Mouse (Mus musculus) liver, postnatal 0 days (tissue): Measurements from ENCODE around the gene Kcnj10. TPM values are rescaled to one million over a fixed set of nuclear protein-coding genes. Genes with fewer than 3 reads are reported as not detected.

Experiments used
- ATAC-seq: fragments of 200-750 bp; cut with Nextera tagmentation; 2 replicates; pipeline ENCODE4 v1.8.0; 2017; ENCODE audit warnings: mild to moderate bottlenecking, moderate library complexity
- DNase-seq: peaks from one replicate; pipeline ENCODE4 v3.0.0-alpha.2; 2016
- H3K27ac ChIP-seq: fragments of 300-500 bp; sonication (generic); 2 replicates; pipeline ENCODE4 v1.5.1; 2014; ENCODE audit warnings: antibody characterized with exemption, moderate library complexity, mild to moderate bottlenecking, low read depth
- H3K27me3 ChIP-seq: fragments of 300-500 bp; sonication (generic); 2 replicates; pipeline ENCODE4 v1.6.1; 2014; ENCODE audit warnings: low read length, control low read depth, mixed read lengths; ENCODE audit not compliant: insufficient read depth
- H3K36me3 ChIP-seq: fragments of 300-500 bp; sonication (generic); replicated peaks from 2 replicates; pipeline ENCODE4 v1.6.1; 2014; ENCODE audit warnings: mild to moderate bottlenecking, control low read depth, low read length, moderate library complexity, mixed read lengths; ENCODE audit not compliant: insufficient read depth
- H3K4me1 ChIP-seq: fragments of 300-500 bp; sonication (generic); 2 replicates; pipeline ENCODE4 v1.6.1; 2014; ENCODE audit warnings: antibody characterized with exemption, mild to moderate bottlenecking, control low read depth; ENCODE audit not compliant: insufficient read depth
- H3K4me2 ChIP-seq: fragments of 300-500 bp; sonication (generic); 2 replicates; pipeline ENCODE4 v1.6.1; 2014; ENCODE audit warnings: low read depth, mild to moderate bottlenecking, low read length, moderate library complexity, mixed read lengths
- H3K4me3 ChIP-seq: fragments of 300-500 bp; sonication (generic); 2 replicates; pipeline ENCODE4 v1.5.1; 2014; ENCODE audit warnings: low read depth, low read length
- H3K9ac ChIP-seq: fragments of 300-500 bp; sonication (generic); replicated peaks from 2 replicates; pipeline ENCODE4 v1.6.1; 2014; ENCODE audit warnings: mild to moderate bottlenecking, moderate library complexity
- H3K9me3 ChIP-seq: fragments of 300-500 bp; sonication (generic); 2 replicates; pipeline ENCODE4 v1.6.1; 2016; ENCODE audit warnings: mild to moderate bottlenecking, control low read depth, low read length, mixed read lengths
- CTCF ChIP-seq: sonication (generic); IDR thresholded peaks from 2 replicates; pipeline ENCODE4 v1.5.1; 2016; ENCODE audit warnings: antibody characterized with exemption, low read depth
- EP300 ChIP-seq: IDR thresholded peaks from 2 replicates; pipeline ENCODE4 v1.6.1; 2016; ENCODE audit warnings: antibody characterized with exemption, low read depth, mild to moderate bottlenecking
- WGBS: fragments of 180-500 bp; shearing (Covaris S2); extraction: QIAGEN DNeasy Blood & Tissue Kit; methylation state at CpG from one replicate; pipeline ENCODE4 v1.1.7; 2014; ENCODE audit not compliant: insufficient replicate concordance; 5-methylcytosine and 5-hydroxymethylcytosine counted together
- polyA plus RNA-seq: library from polyadenylated mRNA; unstranded; fragments of >200 nt; fragmentation: Nextera tagmentation; extraction: Ambion mirVana; gene quantifications from 2 replicates; pipeline ENCODE4 v1.2.1, GENCODE M21; 2015

Kcnj10 gene
- polyA plus RNA-seq, 1 experiment from 2014 or later = 0.19 TPM

GRCm38 (mm10) chr1:172327206-172328001 lies 13.6 kb upstream of the Kcnj10 start:
- Histone ChIP-seq H3K9me3 (no peaks in the 10 kb centered on the region), H3K4me3 (no peak overlapping the region), H3K4me2 (no peak overlapping the region), H3K9ac (no peak overlapping the region), H3K4me1 (peaks cover 8% of the 10 kb centered on the region; the same call in 1 of the 2 replicates), H3K27ac (no peak overlapping the region), H3K27me3 (peaks cover 54% of the 10 kb centered on the region), H3K36me3 (no peaks in the 10 kb centered on the region)
- 63% methylated on average over 16 of the region's 16 CpGs for WGBS
- TF ChIP-seq CTCF (no peak), EP300 (no peak)
- ATAC-seq (no peak), DNase-seq (no peak)

DNA sequence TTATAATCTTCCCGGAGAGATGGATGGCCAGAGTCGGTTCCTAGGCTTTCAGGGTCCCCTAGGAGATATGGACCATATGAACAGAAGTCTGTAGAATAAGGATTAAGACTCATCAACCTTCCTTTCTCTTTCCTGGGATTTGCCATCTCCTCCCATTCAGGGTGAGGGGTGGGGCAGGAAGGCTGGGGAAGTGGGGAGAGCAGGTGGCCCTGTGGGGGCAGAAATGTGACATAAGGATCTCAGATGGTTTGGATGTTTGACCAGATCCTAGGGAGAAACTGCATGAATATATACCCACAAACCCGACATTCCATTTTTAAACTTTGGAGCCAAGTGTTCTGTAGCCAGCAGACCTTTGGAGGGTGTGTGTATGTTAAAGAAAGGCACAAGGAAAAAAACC lies 13.0 kb upstream of the Kcnj10 start:
- no peak overlapping the region for H3K4me3 ChIP-seq
- TF ChIP-seq EP300 (no peak), CTCF (no peak)
- H3K27me3 ChIP-seq = peaks cover 54% of the 10 kb centered on the region
- DNase-seq (no peak), ATAC-seq (no peak)
- WGBS = 66% methylated on average over 3 of the region's 3 CpGs
- H3K27ac ChIP-seq = no peak overlapping the region
- H3K9ac ChIP-seq = no peak overlapping the region
- no peak overlapping the region for H3K4me2 ChIP-seq
- H3K9me3 ChIP-seq = no peaks in the 10 kb centered on the region
- H3K4me1 ChIP-seq = peaks cover 8% of the 10 kb centered on the region; the same call in 1 of the 2 replicates
- no peaks in the 10 kb centered on the region for H3K36me3 ChIP-seq

DNA sequence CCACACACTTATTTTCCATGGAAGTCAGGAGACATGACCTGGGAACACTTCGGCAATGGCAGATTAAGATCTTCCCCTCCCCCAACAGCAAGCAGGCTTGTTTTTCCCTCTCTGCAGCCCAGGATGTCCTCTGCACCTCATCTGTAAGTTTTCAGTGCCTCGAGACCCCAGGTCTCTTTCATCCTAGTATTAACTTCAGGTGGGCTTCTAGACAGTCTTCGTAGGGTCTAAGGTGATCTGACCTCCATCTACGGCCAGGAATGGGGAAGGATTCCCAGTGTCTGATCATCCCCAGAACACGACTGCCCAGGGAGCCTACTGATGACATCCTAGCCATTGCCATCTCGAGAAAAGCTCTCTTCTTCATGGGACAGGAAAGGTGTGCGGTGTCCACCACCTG lies 12.5 kb upstream of the Kcnj10 start:
- no peak for TF ChIP-seq CTCF
- TF ChIP-seq EP300 = no peak
- Histone ChIP-seq H3K36me3 (no peaks in the 10 kb centered on the region), H3K4me3 (no peak overlapping the region), H3K4me2 (no peak overlapping the region), H3K27ac (no peak overlapping the region), H3K9me3 (no peaks in the 10 kb centered on the region), H3K4me1 (peaks cover 8% of the 10 kb centered on the region; the same call in 1 of the 2 replicates), H3K9ac (no peak overlapping the region), H3K27me3 (peaks cover 54% of the 10 kb centered on the region)
- WGBS = 60% methylated on average over 7 of the region's 7 CpGs
- DNase-seq = no peak
- no peak for ATAC-seq

DNA sequence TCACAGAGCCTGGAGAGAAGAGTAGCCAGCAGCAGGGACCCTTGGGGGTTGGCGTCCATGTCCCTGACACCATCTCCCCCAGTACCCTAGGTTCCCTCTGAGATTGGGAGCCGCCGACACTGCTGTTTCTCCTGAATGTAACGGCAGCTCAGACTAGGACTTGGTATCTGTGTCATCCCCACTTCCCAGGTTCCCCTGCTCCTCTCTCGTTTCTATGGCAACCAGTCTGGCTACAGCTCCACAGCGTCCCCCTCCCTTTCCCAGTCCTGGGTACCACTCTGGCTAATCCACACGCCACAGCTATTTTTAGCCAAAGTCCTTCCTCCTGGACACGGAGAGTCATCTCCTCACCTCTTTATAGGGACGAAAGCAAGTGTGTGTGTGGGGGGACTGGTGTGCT lies 11.9 kb upstream of the Kcnj10 start, which contains the start of gene Kcnj9:
Gene Kcnj9 (minus strand): TSS at position 188 of the 400 bp plus-strand sequence.
- Histone ChIP-seq H3K4me2 (no peak within 1 kb of the TSS), H3K4me1 (peaks cover 8% of the 10 kb centered on the region; the same call in 1 of the 2 replicates), H3K9me3 (no peaks in the 10 kb centered on the region), H3K27me3 (peaks cover 54% of the 10 kb centered on the region), H3K27ac (no peak within 1 kb of the TSS), H3K36me3 (no peaks in the 10 kb centered on the region), H3K9ac (no peak within 1 kb of the TSS), H3K4me3 (no peak within 1 kb of the TSS)
- 29% methylated on average over 9 of the region's 9 CpGs for WGBS
- DNase-seq (no peak), ATAC-seq (no peak)
- TF ChIP-seq EP300 (no peak), CTCF (no peak)

DNA sequence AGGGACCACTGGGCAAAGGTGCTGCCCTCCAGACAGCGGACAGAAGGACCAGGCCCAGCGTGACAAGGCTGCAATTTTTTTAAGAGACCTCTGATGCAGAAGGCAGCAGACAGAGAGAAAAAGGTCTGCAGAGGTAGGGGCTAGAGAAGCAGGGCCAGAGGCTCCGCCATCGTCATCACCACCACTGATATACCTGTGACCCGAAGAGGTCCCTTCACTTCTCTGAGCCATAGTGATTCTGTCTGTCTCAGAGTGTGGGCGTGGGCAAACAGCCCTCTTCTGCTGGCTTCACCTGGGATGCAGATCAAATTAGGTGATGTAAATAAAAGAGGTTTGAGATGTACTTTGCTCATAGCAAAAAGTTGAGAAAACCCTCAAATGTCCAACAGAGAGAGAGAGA lies 11.4 kb upstream of the Kcnj10 start:
- no peak overlapping the region for H3K9ac ChIP-seq
- peaks cover 54% of the 10 kb centered on the region for H3K27me3 ChIP-seq
- WGBS = 70% methylated on average over 6 of the region's 6 CpGs
- no peak overlapping the region for H3K4me2 ChIP-seq
- no peaks in the 10 kb centered on the region for H3K9me3 ChIP-seq
- TF ChIP-seq EP300 = no peak
- no peak for TF ChIP-seq CTCF
- H3K36me3 ChIP-seq = no peaks in the 10 kb centered on the region
- no peak overlapping the region for H3K4me3 ChIP-seq
- DNase-seq (no peak), ATAC-seq (no peak)
- peaks cover 8% of the 10 kb centered on the region; the same call in 1 of the 2 replicates for H3K4me1 ChIP-seq
- H3K27ac ChIP-seq = no peak overlapping the region

- Histone ChIP-seq H3K4me2 (no peak overlapping the region), H3K36me3 (no peaks in the 10 kb centered on the region), H3K27me3 (peaks cover 43% of the 10 kb centered on the region), H3K27ac (no peak overlapping the region), H3K4me3 (no peak overlapping the region), H3K4me1 (peaks cover 2% of the 10 kb centered on the region; the same call in 1 of the 2 replicates), H3K9ac (no peak overlapping the region), H3K9me3 (no peaks in the 10 kb centered on the region)
- 55% methylated on average over 8 of the region's 8 CpGs for WGBS
- TF ChIP-seq EP300 = no peak
- no peak for TF ChIP-seq CTCF
- ATAC-seq = no peak
- no peak for DNase-seq
Observed at GRCm38 (mm10) chr1:172331422-172331947, 9.5 kb upstream of the Kcnj10 start.
